Mouse (Mus musculus) thymus, adult 2 months (tissue): ENCODE data around the gene Trim15.

ENCODE experiments used
- CTCF ChIP-seq: fragments of 200-500 bp; IDR thresholded peaks from 2 replicates; pipeline ENCODE4 v1.5.1; 2012; ENCODE audit warnings: mild to moderate bottlenecking, control low read depth, low read length, moderate library complexity, borderline replicate concordance; ENCODE audit not compliant: control insufficient read depth, poor library complexity, insufficient read depth; ENCODE audit errors: extremely low read depth
- POLR2A ChIP-seq: fragments of 200-500 bp; IDR thresholded peaks from 2 replicates; pipeline ENCODE4 v1.6.1; 2012; ENCODE audit warnings: mild to moderate bottlenecking, low read length, control low read depth, moderate library complexity; ENCODE audit not compliant: control insufficient read depth, poor library complexity, insufficient read depth; ENCODE audit errors: extremely low read depth

DNA sequence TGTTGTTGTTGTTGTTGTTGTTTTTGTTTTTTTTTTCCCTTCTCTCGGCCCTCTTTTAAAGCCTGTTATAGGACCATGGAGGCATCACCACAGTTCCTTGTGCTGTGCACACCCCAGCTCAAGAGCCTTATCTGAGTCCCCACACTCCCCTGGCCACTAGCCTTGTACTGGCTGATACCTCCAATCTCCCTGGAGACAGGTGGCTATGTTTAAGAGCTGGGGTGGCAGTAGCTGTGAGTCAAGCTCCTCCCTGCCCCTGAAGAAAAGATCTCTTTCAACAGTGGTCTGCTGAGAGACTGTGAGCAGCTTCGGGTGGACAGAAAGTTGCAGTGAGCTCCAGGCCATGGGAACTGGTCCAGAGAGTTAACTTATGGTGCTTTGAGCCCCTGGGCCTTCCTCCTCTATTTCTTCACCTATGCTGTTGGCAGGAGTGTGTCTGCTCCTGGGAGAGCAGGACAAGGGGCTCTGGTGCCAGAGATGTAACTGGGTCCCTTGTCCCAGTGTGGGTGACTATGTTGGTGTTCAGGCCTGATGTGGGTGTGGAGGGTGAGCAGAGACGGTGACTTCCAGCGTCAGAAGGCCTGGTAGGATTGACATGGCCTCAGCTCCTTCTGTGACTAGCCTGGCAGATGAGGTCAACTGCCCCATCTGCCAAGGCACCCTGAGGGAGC lies 2.4 kb upstream of the Trim15 start, which contains the start of gene Trim10:
- TF ChIP-seq CTCF: no peak
- no peak for TF ChIP-seq POLR2A
